Mouse (Mus musculus) mouse embryonic stem cell (cell line): ENCODE data around the gene Olfr1181.
"Not testable (repeated sequence)": the region's sequence is repeated elsewhere in the genome, so short reads cannot be mapped to it uniquely, and the experiment has no call there.

ENCODE experiments used
- in situ Hi-C, 2 experiments: fragments of 300-500 bp; cut with MboI; formaldehyde crosslinking; loops; 1 replicate in 1 of 2; 3 replicates in 1 of 2; pipeline ENCODE4 v1.14.3; 2019 to 2020; ENCODE audit warnings: low sequenced_read_pairs in 2 of 2, low pct_unique_long_range_greater_than_20kb in 1 of 2, mixed read lengths in 1 of 2; ENCODE audit not compliant: unreplicated experiment in 1 of 2

Olfr1181 gene

DNA sequence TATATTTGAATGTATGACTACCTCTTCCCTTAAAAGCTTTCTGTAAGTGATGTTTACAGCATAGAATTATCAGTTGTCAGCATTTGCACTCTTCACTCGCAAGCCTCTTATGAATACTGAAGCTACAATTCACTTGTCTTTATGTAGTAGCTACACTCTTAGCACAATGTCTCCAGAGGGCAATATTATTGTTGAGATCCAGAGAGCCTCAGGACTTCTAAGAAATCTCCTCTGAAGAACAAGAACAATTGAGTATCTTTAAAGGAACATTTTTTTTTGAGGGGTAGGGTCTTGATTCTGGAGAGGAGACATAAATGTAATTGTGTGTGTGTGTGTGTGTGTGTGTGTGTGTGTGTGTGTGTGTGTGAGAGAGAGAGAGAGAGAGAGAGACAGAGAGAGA, at the start of gene Olfr1181:
Olfr1181 (minus strand) TSS at position 101 of the 400 bp plus-strand sequence.
- in situ Hi-C loops, result no loop called here

DNA sequence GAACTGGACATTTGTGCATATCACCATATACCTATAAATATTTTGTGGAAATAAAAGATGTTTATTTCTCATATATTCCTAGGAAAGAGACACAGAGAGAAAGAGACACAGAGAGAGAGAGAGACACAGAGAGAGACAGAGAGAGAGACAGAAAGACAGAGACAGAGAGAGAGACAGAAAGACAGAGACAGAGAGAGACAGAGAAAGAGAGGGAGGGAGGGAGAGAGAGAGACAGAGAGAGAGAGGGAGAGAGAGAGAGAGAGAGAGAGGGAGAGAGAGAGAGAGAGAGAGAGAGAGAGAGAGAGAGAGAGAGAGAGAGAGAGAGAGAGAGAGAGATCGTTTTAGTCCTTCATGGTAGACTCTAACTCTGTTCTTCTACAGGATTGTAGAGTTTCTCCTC, 28.6 kb upstream of the Olfr1181 start, which contains the start of gene Olfr1183:
Olfr1183 (plus strand) TSS at position 301 of the 400 bp plus-strand sequence.
- in situ Hi-C loops, result not testable (repeated sequence)

DNA sequence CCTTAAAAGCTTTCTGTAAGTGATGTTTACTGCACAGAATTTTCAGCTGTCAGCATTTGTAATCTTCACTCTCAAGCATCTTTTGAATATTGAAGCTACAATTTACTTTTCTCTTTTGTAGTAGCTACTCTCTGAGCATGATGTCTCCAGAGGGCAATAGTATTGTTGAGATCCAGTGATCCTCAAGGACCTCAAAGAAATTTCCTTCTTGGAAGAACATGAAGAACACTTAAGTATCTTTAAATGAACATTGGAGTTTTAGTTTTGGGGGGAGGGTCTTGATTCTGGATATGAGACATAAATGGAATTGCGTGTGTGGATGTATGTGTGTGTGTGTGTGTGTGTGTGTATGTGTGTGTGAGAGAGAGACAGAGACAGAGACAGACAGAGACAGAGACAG, 23.1 kb upstream of the Olfr1181 start, which contains the start of gene Gm13757:
Gm13757 (minus strand) TSS at position 101 of the 400 bp plus-strand sequence.
- in situ Hi-C loops, result no loop called here

DNA sequence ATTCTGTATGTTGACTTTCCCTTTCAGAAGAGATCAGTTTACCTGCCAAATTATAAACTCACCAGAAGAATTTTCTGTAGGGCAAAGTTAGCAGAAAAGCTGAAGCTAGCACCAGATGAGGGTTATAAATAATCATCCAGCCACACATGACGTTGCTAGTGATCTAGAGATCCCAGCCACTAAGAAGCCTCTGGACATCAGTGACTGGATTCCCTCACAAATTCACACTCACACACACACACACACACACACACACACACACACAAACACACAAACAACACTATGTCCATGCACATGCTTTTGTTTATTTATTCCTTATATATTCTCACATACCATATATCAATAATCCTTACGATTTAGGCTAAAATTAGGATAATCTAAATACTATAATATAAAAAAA, 6.9 kb downstream of the Olfr1181 start, which contains the start of gene Olfr1180:
Olfr1180 (minus strand) TSS at position 101 of the 400 bp plus-strand sequence.
- in situ Hi-C loops, result no loop called here

DNA sequence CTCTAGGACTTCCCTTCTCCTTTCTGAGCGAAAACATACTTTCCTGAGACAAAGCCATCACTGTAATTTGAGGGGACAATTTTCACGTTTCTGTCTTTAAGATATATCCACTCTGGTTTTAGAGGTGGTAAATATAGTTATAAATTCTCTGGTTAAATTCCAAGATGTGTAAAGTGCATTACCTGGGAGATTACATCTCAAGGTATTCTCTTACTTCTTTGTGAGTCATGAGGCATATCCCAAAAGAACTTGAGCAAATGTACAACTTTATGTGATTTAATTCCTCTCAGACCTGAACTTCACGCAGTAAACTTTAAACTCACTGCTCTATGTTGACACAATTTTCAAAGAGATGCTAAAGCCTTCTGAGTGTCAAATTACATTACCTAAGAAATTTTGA, 19.6 kb downstream of the Olfr1181 start, which contains the start of gene Olfr1179:
Olfr1179 (minus strand) TSS at position 101 of the 400 bp plus-strand sequence.
- in situ Hi-C loops, result no loop called here

DNA sequence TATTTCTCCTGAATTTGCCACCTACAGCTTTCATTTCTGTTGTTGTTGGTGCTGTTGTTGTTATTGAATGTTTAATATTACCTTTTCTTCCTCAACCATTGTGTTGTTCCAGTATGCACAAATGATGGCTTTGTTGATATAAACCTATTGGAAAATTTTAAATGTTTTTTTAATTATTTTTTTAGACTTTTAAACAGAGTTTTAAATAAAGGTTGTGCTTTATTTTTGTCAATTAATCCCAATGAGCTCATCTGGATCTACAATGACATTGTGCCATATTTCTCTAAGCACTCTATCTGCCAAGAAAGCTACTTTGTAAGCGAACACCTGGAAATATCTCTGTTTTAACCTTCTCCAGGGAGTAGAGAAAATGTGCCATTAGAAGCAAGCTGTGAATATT, 39.2 kb downstream of the Olfr1181 start, which contains the start of gene Olfr1178:
Olfr1178 (plus strand) TSS at position 301 of the 400 bp plus-strand sequence.
- in situ Hi-C loops, result no loop called here
